Mouse (Mus musculus) lung, embryonic 15.5 days (tissue): Measurements from ENCODE around the gene Gata5. TPM values are rescaled to one million over a fixed set of nuclear protein-coding genes. Genes with fewer than 3 reads are reported as not detected.
A peak's percentile ranks its signal among the peaks of the same experiment; 100 is the strongest.

Experiments used
- ATAC-seq: fragments of 200-750 bp; cut with Nextera tagmentation; 2 replicates; pipeline ENCODE4 v1.8.0; 2017; ENCODE audit warnings: moderate number of reproducible peaks, borderline replicate concordance; ENCODE audit not compliant: low FRiP score, low TSS enrichment; ENCODE audit errors: extremely low read depth
- H3K27ac ChIP-seq: fragments of 300-500 bp; sonication (generic); 2 replicates; pipeline ENCODE4 v1.5.1; 2015; ENCODE audit warnings: moderate library complexity, mild to moderate bottlenecking, inconsistent platforms
- H3K27me3 ChIP-seq: fragments of 300-500 bp; sonication (generic); 2 replicates; pipeline ENCODE4 v1.6.1; 2015; ENCODE audit warnings: inconsistent platforms
- H3K36me3 ChIP-seq: fragments of 300-500 bp; sonication (generic); 2 replicates; pipeline ENCODE4 v1.6.1; 2015; ENCODE audit warnings: inconsistent platforms
- H3K4me1 ChIP-seq: fragments of 300-500 bp; sonication (generic); 2 replicates; pipeline ENCODE4 v1.6.1; 2015; ENCODE audit warnings: inconsistent platforms
- H3K4me2 ChIP-seq: fragments of 300-500 bp; sonication (generic); 2 replicates; pipeline ENCODE4 v1.6.1; 2015; ENCODE audit warnings: inconsistent platforms, mild to moderate bottlenecking, moderate library complexity
- H3K4me3 ChIP-seq: fragments of 300-500 bp; sonication (generic); 2 replicates; pipeline ENCODE4 v1.5.1; 2015; ENCODE audit warnings: mild to moderate bottlenecking, inconsistent platforms
- H3K9ac ChIP-seq: fragments of 300-500 bp; sonication (generic); 2 replicates; pipeline ENCODE4 v1.6.1; 2015; ENCODE audit warnings: inconsistent platforms
- H3K9me3 ChIP-seq: fragments of 300-500 bp; sonication (generic); 2 replicates; pipeline ENCODE4 v1.6.1; 2016; ENCODE audit warnings: inconsistent platforms
- WGBS: fragments of 180-500 bp; shearing (Covaris S2); methylation state at CpG from one replicate; pipeline ENCODE4 v1.1.7; 2015; 5-methylcytosine and 5-hydroxymethylcytosine counted together
- polyA plus RNA-seq: library from polyadenylated mRNA; unstranded; fragments of >200 nt; fragmentation: Nextera tagmentation; extraction: Ambion mirVana; gene quantifications from 2 replicates; pipeline ENCODE4 v1.2.1, GENCODE M21; 2015

Gata5 gene
- polyA plus RNA-seq, 1 experiment from 2014 or later = 27.8 TPM

GRCm38 (mm10) chr2:180342189-180342588 lies 7.7 kb upstream of the Gata5 start:
- H3K36me3 ChIP-seq = no peaks in the 10 kb centered on the region
- 0 out of 2 replicates have a peak overlapping the region, but pooled peaks have one; percentile 1 for H3K4me2 ChIP-seq
- no peak overlapping the region for H3K4me3 ChIP-seq
- peak overlapping the region; percentile 42 for H3K27ac ChIP-seq
- WGBS = 51% methylated on average over 2 of the region's 2 CpGs
- no peak overlapping the region for H3K9ac ChIP-seq
- H3K9me3 ChIP-seq = no peaks in the 10 kb centered on the region
- ATAC-seq = no peak
- H3K4me1 ChIP-seq = peaks cover 73% of the 10 kb centered on the region
- H3K27me3 ChIP-seq = no peaks in the 10 kb centered on the region

- Histone ChIP-seq H3K36me3 (no peaks in the 10 kb centered on the region), H3K4me3 (no peak overlapping the region), H3K27ac (peak overlapping the region; percentile 73), H3K9me3 (no peaks in the 10 kb centered on the region), H3K4me1 (peaks cover 64% of the 10 kb centered on the region), H3K4me2 (0 out of 2 replicates have a peak overlapping the region, but pooled peaks have one; percentile 14), H3K9ac (no peak overlapping the region), H3K27me3 (peaks cover under 1% of the 10 kb centered on the region; the same call in 1 of the 2 replicates)
- ATAC-seq = no peak
- WGBS = 29% methylated on average over 8 of the region's 8 CpGs
These were observed 6.7 kb upstream of the Gata5 start for GRCm38 (mm10) chr2:180341229-180341628.

- no peak overlapping the region for H3K9ac ChIP-seq
- H3K36me3 ChIP-seq = no peaks in the 10 kb centered on the region
- peak overlapping the region; percentile 37 for H3K4me2 ChIP-seq
- H3K4me3 ChIP-seq = no peak overlapping the region
- peaks cover 70% of the 10 kb centered on the region for H3K4me1 ChIP-seq
- peak overlapping the region; percentile 61 for H3K27ac ChIP-seq
- H3K9me3 ChIP-seq = no peaks in the 10 kb centered on the region
- ATAC-seq = no peak
- 10% methylated on average over 11 of the region's 11 CpGs for WGBS
- peaks cover 14% of the 10 kb centered on the region; the same call in 1 of the 2 replicates for H3K27me3 ChIP-seq
These were observed 5.4 kb upstream of the Gata5 start for GRCm38 (mm10) chr2:180339886-180340285.

- Histone ChIP-seq H3K27ac (peak overlapping the region; percentile 86), H3K9me3 (no peaks in the 10 kb centered on the region), H3K4me2 (peak overlapping the region; percentile 65), H3K27me3 (peaks cover 20% of the 10 kb centered on the region; the same call in 1 of the 2 replicates), H3K36me3 (no peaks in the 10 kb centered on the region), H3K4me3 (peak overlapping the region; percentile 67), H3K4me1 (peaks cover 43% of the 10 kb centered on the region), H3K9ac (peak overlapping the region; percentile 78)
- ATAC-seq = peak; percentile 9; the same call in 1 of the 2 replicates
- WGBS = under 1% methylated on average over 69 of the region's 69 CpGs
These were observed 535 bp downstream of the Gata5 start for GRCm38 (mm10) chr2:180333778-180334550.

GRCm38 (mm10) chr2:180329466-180329865 lies 5.0 kb downstream of the Gata5 start:
- WGBS = 89% methylated on average over 1 of the region's 1 CpGs
- Histone ChIP-seq H3K27ac (no peak overlapping the region), H3K27me3 (0 out of 2 replicates have a peak, but pooled peaks cover 5% of the 10 kb centered on the region), H3K9ac (no peak overlapping the region), H3K9me3 (no peaks in the 10 kb centered on the region), H3K36me3 (peaks cover 32% of the 10 kb centered on the region), H3K4me2 (peak overlapping the region; percentile 65), H3K4me3 (no peak overlapping the region), H3K4me1 (peaks cover 23% of the 10 kb centered on the region; the same call in 1 of the 2 replicates)
- ATAC-seq = no peak

- H3K9ac ChIP-seq = no peak overlapping the region
These were observed 11.7 kb downstream of the Gata5 start for GRCm38 (mm10) chr2:180322674-180323355.

GRCm38 (mm10) chr2:180320216-180320615 lies 14.3 kb downstream of the Gata5 start:
- 80% methylated on average over 4 of the region's 4 CpGs for WGBS
- H3K9ac ChIP-seq = no peak overlapping the region
- H3K4me2 ChIP-seq = no peak overlapping the region
- H3K4me1 ChIP-seq = peaks cover 44% of the 10 kb centered on the region
- ATAC-seq = no peak
- H3K27ac ChIP-seq = no peak overlapping the region
- H3K4me3 ChIP-seq = no peak overlapping the region
- H3K36me3 ChIP-seq = peaks cover 8% of the 10 kb centered on the region; the same call in 1 of the 2 replicates
- no peaks in the 10 kb centered on the region for H3K27me3 ChIP-seq
- H3K9me3 ChIP-seq = no peaks in the 10 kb centered on the region

More at GRCm38 (mm10) chr2:180322674-180323355, 11.7 kb downstream of the Gata5 start:
- Histone ChIP-seq H3K9me3 (no peaks in the 10 kb centered on the region), H3K36me3 (peaks cover 34% of the 10 kb centered on the region), H3K4me3 (no peak overlapping the region), H3K27ac (peak overlapping the region; percentile 81), H3K4me1 (peaks cover 35% of the 10 kb centered on the region), H3K27me3 (no peaks in the 10 kb centered on the region), H3K4me2 (no peak overlapping the region)
- ATAC-seq = peak; percentile 94
- WGBS = 7% methylated on average over 14 of the region's 14 CpGs

GRCm38 (mm10) chr2:180317591-180317990 lies 16.9 kb downstream of the Gata5 start:
- no peaks in the 10 kb centered on the region for H3K9me3 ChIP-seq
- no peak overlapping the region for H3K4me2 ChIP-seq
- H3K9ac ChIP-seq = no peak overlapping the region
- H3K27ac ChIP-seq = no peak overlapping the region
- H3K27me3 ChIP-seq = no peaks in the 10 kb centered on the region
- ATAC-seq = no peak
- no peaks in the 10 kb centered on the region for H3K36me3 ChIP-seq
- WGBS = 65% methylated on average over 7 of the region's 7 CpGs
- no peak overlapping the region for H3K4me3 ChIP-seq
- H3K4me1 ChIP-seq = peaks cover 24% of the 10 kb centered on the region

- H3K27me3 ChIP-seq = no peaks in the 10 kb centered on the region
- H3K4me3 ChIP-seq = no peak overlapping the region
- no peak overlapping the region for H3K27ac ChIP-seq
- H3K4me1 ChIP-seq = peaks cover 19% of the 10 kb centered on the region
- H3K9me3 ChIP-seq = no peaks in the 10 kb centered on the region
- ATAC-seq = no peak
- H3K36me3 ChIP-seq = no peaks in the 10 kb centered on the region
- WGBS = 89% methylated on average over 2 of the region's 2 CpGs
- H3K9ac ChIP-seq = no peak overlapping the region
- H3K4me2 ChIP-seq = no peak overlapping the region
These were observed 20.2 kb downstream of the Gata5 start for GRCm38 (mm10) chr2:180314292-180314691.

- Histone ChIP-seq H3K4me2 (no peak overlapping the region), H3K36me3 (no peaks in the 10 kb centered on the region), H3K9ac (no peak overlapping the region), H3K9me3 (no peaks in the 10 kb centered on the region), H3K4me3 (no peak overlapping the region), H3K27ac (0 out of 2 replicates have a peak overlapping the region, but pooled peaks have one; percentile 2), H3K27me3 (no peaks in the 10 kb centered on the region), H3K4me1 (peaks cover 22% of the 10 kb centered on the region)
- ATAC-seq = no peak
- WGBS = 61% methylated on average over 4 of the region's 4 CpGs
These were observed 23.4 kb downstream of the Gata5 start for GRCm38 (mm10) chr2:180311147-180311546.

GRCm38 (mm10) chr2:180307680-180308079 lies 26.8 kb downstream of the Gata5 start:
- H3K4me1 ChIP-seq = peaks cover 52% of the 10 kb centered on the region

More at GRCm38 (mm10) chr2:180307680-180308079, 26.8 kb downstream of the Gata5 start:
- 34% methylated on average over 2 of the region's 2 CpGs for WGBS
- Histone ChIP-seq H3K36me3 (no peaks in the 10 kb centered on the region), H3K27ac (peak overlapping the region; percentile 91), H3K9ac (no peak overlapping the region), H3K9me3 (no peaks in the 10 kb centered on the region), H3K4me3 (no peak overlapping the region), H3K27me3 (no peaks in the 10 kb centered on the region), H3K4me2 (no peak overlapping the region)
- no peak for ATAC-seq
